Mouse (Mus musculus): Measurements from ENCODE around the gene Atad3a. TPM values are rescaled to one million over a fixed set of nuclear protein-coding genes. Genes with fewer than 3 reads are reported as not detected.

The Atad3a gene
- polyA plus RNA-seq, 1 experiment, result 59.9 TPM

DNA sequence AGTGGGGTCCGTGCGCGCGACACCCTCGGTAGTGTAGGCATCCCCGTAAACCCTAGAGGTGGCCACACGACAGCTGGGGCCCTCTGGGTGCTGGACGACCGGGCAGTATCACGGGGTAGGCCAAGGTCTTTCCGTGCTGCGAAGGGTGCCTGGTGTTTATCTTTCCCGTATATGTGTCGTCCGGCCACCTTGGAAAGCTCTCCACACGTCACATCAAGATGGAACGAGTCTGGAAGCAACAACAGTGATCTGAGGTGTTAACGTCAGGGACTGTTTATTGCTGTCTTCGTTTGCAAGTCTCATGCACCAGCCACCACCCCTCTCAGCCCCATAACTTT is 55.3 kb downstream of the Atad3a start:
- TF ChIP-seq CTCF (IDR thresholded peaks at IDR 0.05; ENCODE audit: extremely low read depth, insufficient read depth, insufficient read length, insufficient replicate concordance), result no peak
- TF ChIP-seq POLR2A (IDR thresholded peaks at IDR 0.05; ENCODE audit: low read depth, low read length), result no peak
- no peak for DNase-seq (ENCODE audit: low read depth in 1 of 2, low spot score in 2 of 2)
- Histone ChIP-seq H3K27ac (ENCODE audit: insufficient read depth, low read length) (peak overlapping the region; percentile 99), H3K4me1 (ENCODE audit: control insufficient read depth, insufficient read depth, insufficient read length) (peaks cover 4% of the 10 kb centered on the region), H3K27me3 (ENCODE audit: control insufficient read depth, insufficient read depth, low read length) (no peaks in the 10 kb centered on the region), H3K36me3 (ENCODE audit: control insufficient read depth, insufficient read depth, low read length) (no peaks in the 10 kb centered on the region), H3K4me3 (ENCODE audit: extremely low read depth, insufficient read depth, insufficient read length) (peak overlapping the region; percentile 96)
- WGBS, result 0% methylated on average over 19 of the region's 19 CpGs

DNA sequence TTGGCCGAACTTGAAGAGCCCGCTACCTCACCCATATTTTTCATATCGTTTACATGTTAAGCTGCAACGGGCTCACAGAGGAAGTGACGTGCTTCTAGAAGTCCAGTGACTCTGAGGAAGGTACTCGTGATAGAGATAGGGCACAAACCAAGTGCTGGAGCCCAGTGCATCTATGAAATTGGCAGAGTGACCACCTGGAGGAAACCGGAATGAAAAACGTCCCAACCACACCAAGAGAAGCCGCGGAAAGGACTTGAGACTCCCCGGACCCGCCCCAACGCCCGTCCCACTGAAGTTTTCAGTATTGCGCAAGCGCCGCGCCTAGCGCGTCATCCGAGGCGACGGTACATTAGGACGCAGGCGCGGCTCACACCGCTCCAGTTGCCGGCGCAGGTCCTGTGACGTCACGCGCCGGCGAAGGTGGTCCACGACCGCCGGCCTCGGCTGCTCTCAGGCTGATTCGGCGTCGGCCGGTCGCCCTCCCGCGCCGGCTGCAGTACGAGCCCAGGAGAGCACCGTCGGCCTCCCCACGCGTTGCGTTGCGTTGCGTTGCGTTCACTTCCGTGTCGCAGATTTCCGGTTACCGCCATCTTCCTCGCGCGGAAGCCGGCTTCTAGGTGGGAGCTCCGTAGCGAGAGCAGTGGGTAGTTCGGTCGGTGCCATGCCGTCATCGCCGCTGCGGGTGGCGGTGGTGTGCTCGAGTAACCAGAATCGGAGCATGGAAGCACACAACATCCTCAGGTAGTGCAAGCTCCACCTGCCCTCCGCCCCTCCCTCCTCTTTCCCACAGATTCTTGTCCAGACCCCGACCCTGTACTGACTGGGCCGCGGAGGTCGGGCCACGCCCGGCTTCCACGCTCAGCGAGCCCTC is 55.9 kb downstream of the Atad3a start, which contains the start of gene Ssu72:
Gene Ssu72 (plus strand): TSS at position 80 of the 871 bp plus-strand sequence.
- Histone ChIP-seq H3K36me3 (ENCODE audit: control insufficient read depth, insufficient read depth, low read length) (no peaks in the 10 kb centered on the region), H3K4me3 (ENCODE audit: extremely low read depth, insufficient read depth, insufficient read length) (peak within 1 kb of the TSS; percentile 96), H3K27ac (ENCODE audit: insufficient read depth, low read length) (peak within 1 kb of the TSS; percentile 99), H3K4me1 (ENCODE audit: control insufficient read depth, insufficient read depth, insufficient read length) (peaks cover 4% of the 10 kb centered on the region), H3K27me3 (ENCODE audit: control insufficient read depth, insufficient read depth, low read length) (no peaks in the 10 kb centered on the region)
- peak; percentile 88 to 90 for DNase-seq (ENCODE audit: low read depth in 1 of 2, low spot score in 2 of 2)
- WGBS, result under 1% methylated on average over 83 of the region's 83 CpGs
- TF ChIP-seq CTCF (IDR thresholded peaks at IDR 0.05; ENCODE audit: extremely low read depth, insufficient read depth, insufficient read length, insufficient replicate concordance) (no peak), POLR2A (IDR thresholded peaks at IDR 0.05; ENCODE audit: low read depth, low read length) (peak; percentile 43)

DNA sequence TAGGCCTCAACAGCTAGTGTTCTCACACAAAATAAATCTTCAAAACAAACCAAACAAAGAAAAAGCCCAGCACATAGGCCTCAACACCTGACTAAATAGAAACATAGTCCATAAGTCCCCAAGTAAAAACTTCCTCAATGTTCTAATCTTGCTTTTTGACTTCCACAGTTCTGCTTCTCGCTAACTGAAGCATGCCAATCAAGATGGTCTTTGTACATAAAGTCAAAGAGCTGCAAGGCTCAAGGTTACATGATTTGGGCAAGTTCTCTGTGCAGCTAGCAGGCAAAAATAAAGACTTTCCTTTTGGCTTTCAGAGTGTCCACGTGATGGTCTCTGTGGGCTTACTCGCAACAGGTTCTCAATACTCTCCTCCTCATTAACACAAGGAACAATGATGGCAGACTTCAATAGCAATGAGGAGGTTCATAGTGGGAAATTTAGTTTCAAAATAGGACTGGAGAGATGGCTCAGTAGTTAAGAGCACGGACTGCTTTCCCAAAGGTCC is 57.4 kb downstream of the Atad3a start:
- Histone ChIP-seq H3K27ac (ENCODE audit: insufficient read depth, low read length) (no peak overlapping the region), H3K4me3 (ENCODE audit: extremely low read depth, insufficient read depth, insufficient read length) (no peak overlapping the region), H3K4me1 (ENCODE audit: control insufficient read depth, insufficient read depth, insufficient read length) (peaks cover 4% of the 10 kb centered on the region), H3K27me3 (ENCODE audit: control insufficient read depth, insufficient read depth, low read length) (no peaks in the 10 kb centered on the region), H3K36me3 (ENCODE audit: control insufficient read depth, insufficient read depth, low read length) (no peaks in the 10 kb centered on the region)
- 95% methylated on average over 4 of the region's 4 CpGs for WGBS
- no peak for DNase-seq (ENCODE audit: low read depth in 1 of 2, low spot score in 2 of 2)
- TF ChIP-seq POLR2A (IDR thresholded peaks at IDR 0.05; ENCODE audit: low read depth, low read length) (no peak), CTCF (IDR thresholded peaks at IDR 0.05; ENCODE audit: extremely low read depth, insufficient read depth, insufficient read length, insufficient replicate concordance) (no peak)

DNA sequence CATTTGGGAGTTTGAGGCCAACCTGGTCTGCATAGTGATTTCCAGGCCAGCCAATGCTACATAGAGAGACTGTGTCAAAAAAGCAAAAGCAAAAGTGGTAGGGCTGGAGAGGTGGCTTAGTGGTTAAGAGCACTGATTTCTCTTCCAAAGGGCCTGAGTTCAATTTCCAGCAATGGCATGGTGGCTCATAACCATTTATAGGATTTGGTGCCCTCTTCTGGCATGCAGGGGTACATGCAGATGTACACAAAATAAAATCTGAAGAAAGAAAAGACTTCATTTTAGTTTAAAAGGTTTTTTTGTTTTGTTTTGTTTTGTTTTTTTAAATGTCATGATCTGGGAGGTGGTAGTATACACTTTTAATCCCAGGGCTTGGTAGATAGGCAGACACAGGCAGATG is 60.5 kb downstream of the Atad3a start:
- no peak for DNase-seq (ENCODE audit: low read depth in 1 of 2, low spot score in 2 of 2)
- H3K27ac ChIP-seq (ENCODE audit: insufficient read depth, low read length), result no peak overlapping the region

DNA sequence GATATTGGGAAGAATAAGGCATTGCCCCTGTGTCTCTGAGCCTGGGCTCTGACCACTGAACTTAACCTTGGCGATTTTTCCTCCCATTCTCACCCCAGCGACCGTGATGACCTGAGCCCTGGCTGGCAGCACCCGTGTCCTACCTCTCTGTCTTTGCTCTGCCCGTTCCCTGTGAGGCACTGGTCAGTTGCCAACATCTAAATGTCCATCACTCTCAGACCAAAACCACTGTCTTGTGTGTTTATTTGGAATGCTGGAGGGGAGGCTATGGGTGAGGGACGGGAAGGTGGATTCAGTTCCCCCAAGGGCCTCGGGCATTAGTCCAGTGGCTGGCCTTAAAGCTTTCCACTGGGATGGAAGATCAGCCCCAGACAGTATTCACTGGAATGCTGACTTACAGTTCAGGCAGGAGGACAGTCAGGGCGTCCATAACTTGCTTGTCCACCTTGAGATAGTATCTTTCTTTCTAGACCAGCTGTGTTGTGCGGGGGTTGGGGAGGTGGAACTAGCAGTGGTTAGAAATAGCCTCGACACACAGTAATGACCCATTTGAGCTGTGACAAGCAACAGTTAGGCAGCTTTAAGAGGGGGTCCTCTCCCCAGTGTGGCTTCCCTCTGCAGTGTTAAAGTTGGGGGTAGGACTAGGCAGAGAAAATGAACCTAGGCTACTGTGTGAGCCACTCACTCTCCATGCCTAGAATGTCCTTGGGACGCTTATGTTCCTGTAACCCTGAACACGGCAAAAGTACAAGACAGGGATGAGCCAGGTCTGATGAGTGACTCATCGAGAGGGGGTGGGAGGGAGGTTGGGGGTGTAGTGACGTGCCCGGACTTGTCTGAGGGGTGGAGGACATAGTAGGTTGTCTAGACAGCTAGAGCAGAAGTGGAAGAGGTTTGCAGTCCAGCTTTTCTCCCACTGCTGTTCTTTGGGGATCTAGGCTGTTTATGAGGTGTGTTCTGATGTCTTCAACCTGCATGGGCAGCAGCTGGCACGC is 64.3 kb downstream of the Atad3a start:
- WGBS, result 82% methylated on average over 16 of the region's 16 CpGs

More for the DNA sequence above, 60.5 kb downstream of the Atad3a start:
- Histone ChIP-seq H3K36me3 (ENCODE audit: control insufficient read depth, insufficient read depth, low read length) (no peaks in the 10 kb centered on the region), H3K4me3 (ENCODE audit: extremely low read depth, insufficient read depth, insufficient read length) (no peak overlapping the region), H3K27me3 (ENCODE audit: control insufficient read depth, insufficient read depth, low read length) (no peaks in the 10 kb centered on the region), H3K4me1 (ENCODE audit: control insufficient read depth, insufficient read depth, insufficient read length) (no peaks in the 10 kb centered on the region)
- no peak for TF ChIP-seq CTCF (IDR thresholded peaks at IDR 0.05; ENCODE audit: extremely low read depth, insufficient read depth, insufficient read length, insufficient replicate concordance)
- no peak for TF ChIP-seq POLR2A (IDR thresholded peaks at IDR 0.05; ENCODE audit: low read depth, low read length)

DNA sequence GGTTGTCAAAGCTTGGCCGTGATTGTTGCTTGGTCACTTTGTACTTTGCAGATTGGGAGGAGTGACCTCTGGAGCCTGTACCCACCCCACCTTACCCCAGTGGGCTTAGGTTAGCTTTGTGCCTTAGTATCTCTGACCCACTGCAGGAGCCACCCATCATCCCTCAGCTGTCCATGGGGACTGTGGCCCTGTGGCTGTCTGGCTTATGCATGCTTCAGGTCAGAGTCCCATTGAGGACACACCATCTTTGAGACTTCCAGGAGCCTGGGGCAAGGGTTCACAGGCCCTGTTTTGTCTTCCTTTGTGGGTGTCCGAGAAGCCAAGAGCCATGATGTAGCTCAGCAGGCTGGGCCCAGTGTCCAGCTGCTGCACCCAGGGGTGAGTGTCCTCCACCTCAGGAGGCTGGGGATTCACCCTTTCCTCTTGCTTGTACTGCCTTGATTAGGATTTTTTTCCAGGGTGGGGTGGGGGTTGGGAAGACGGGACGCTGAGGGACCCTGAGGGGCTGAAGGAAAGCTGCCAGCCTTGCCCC is 65.3 kb downstream of the Atad3a start:
- Histone ChIP-seq H3K27ac (ENCODE audit: insufficient read depth, low read length) (no peak overlapping the region), H3K27me3 (ENCODE audit: control insufficient read depth, insufficient read depth, low read length) (no peaks in the 10 kb centered on the region; the same call in 1 of the 2 replicates), H3K4me3 (ENCODE audit: extremely low read depth, insufficient read depth, insufficient read length) (no peak overlapping the region), H3K36me3 (ENCODE audit: control insufficient read depth, insufficient read depth, low read length) (no peaks in the 10 kb centered on the region), H3K4me1 (ENCODE audit: control insufficient read depth, insufficient read depth, insufficient read length) (peaks cover 12% of the 10 kb centered on the region)
- TF ChIP-seq POLR2A (IDR thresholded peaks at IDR 0.05; ENCODE audit: low read depth, low read length) (no peak), CTCF (IDR thresholded peaks at IDR 0.05; ENCODE audit: extremely low read depth, insufficient read depth, insufficient read length, insufficient replicate concordance) (no peak)
- WGBS, result 82% methylated on average over 4 of the region's 4 CpGs
- DNase-seq (ENCODE audit: low read depth in 1 of 2, low spot score in 2 of 2), result no peak

More for the DNA sequence above, 64.3 kb downstream of the Atad3a start:
- no peak for DNase-seq (ENCODE audit: low read depth in 1 of 2, low spot score in 2 of 2)
- Histone ChIP-seq H3K27me3 (ENCODE audit: control insufficient read depth, insufficient read depth, low read length) (no peaks in the 10 kb centered on the region; the same call in 1 of the 2 replicates), H3K36me3 (ENCODE audit: control insufficient read depth, insufficient read depth, low read length) (no peaks in the 10 kb centered on the region), H3K4me1 (ENCODE audit: control insufficient read depth, insufficient read depth, insufficient read length) (peaks cover 12% of the 10 kb centered on the region), H3K27ac (ENCODE audit: insufficient read depth, low read length) (no peak overlapping the region), H3K4me3 (ENCODE audit: extremely low read depth, insufficient read depth, insufficient read length) (no peak overlapping the region)
- no peak for TF ChIP-seq POLR2A (IDR thresholded peaks at IDR 0.05; ENCODE audit: low read depth, low read length)
- TF ChIP-seq CTCF (IDR thresholded peaks at IDR 0.05; ENCODE audit: extremely low read depth, insufficient read depth, insufficient read length, insufficient replicate concordance), result no peak

Data from spleen, adult 2 months (tissue).